Mouse (Mus musculus): ENCODE measurements around the gene Gm20695.

Gene Gm20695

DNA sequence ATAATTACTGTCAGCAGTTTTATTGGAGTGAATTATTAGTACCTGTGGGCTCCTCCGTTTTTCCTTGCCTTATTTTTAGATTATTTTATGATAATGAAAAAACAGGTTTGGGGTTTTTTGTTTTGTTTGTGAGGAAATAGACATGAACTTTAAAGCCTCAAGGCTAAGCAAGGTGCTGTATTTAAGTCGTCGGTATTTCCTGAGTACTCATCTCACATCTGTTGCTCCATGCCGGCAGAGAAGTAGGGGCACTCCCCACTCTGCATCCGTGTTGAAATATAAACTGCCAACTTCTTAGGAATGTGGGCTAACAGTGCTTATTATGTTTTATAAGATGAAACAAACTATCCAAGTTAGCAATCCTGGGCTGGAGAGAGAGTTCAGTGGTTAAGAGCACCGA, 11.6 kb downstream of the Gm20695 start:
- no peak for DNase-seq

DNA sequence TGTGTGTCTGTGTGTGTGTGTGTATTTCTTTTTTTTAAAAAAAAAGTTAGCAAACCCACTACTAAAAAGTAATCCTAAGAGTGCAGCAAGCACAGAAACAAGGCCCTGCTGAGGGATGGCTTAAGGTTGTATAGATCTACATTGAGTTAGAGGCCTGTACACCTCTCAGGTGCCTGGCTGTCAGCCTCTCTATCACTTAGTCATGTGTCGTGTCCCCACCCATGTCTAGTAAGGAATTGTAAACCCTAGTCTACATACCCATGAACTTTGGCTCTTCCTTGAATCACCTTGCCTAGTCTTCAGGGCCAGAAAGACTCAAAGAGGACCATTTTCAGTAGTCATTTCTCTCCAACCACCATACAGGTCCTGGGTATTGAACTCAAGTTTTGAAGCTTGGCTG, 12.1 kb downstream of the Gm20695 start:
- DNase-seq = no peak

DNA sequence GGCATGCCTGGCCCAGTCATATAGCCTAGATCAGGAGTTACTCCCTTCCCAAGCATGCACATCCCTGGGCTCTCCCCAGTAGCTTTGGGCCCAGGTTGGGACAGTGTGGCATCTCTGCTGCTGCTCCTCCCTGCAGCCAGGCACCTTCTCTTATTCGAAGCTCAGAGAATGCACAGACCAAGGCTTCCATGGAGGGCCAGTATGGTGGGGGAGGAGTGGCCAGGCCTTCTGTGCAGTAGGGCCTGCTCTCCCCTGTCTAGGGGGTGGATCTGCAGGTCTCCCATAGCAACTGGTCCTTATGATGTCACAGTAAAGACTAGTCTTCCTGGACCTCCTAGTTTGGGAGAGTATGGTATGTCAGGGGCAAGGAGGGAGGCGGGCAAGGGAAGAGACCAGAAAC, 23.0 kb downstream of the Gm20695 start:
- no peak for DNase-seq

DNA sequence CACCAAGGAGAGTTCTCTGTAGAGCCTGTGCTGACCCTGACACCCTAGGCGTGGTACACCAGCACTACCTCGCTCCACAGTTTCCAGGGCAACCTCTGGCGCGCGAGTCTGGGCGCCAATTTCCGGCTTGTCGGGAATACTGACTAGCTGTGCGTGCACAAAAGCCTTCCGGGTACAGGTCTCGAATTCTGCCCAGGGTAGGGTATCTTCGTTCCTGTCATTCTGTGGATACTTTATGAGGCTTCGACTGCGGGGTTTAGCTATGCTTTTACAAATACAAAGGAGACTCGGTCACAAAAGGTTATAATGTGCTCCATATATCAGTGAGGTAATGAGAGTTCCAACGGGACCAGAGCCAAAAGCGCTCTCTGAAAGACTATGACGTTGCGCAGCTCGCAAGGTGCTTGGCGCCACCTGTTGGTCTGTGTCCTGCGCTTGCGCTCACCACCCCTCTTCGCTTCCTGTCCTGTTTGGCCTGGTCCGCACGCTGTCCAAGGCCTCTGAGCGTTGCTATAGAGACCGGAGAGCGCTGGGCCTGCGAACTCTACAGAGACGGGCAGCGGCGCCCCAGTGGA, 24.2 kb downstream of the Gm20695 start, which contains the start of the genes 1700037C18Rik and Cluap1:
Gene 1700037C18Rik (minus strand): TSS at position 153 of the 575 bp plus-strand sequence.
Gene Cluap1 (plus strand): TSS at position 265 of the 575 bp plus-strand sequence.
- peak; percentile 96 for DNase-seq

DNA sequence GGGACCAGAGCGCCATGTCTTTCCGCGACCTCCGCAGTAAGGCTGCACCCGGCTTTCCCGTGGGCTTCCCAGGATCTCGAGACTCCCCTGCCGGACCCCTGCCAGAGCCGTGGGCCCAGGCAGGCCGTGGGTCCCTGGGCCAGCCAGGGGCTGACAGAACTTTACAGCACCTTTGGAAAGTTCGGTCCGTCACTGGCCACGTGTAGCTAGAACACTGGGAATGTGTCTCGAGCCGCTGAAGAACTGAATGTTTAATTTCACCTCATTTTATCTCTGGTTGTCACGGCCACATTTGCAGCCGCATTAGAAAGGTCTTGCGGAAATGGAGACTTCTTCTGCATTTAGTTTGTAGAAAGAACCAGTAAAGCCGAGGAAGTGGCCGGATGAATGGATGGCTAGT, 24.7 kb downstream of the Gm20695 start:
- DNase-seq = no peak

DNA sequence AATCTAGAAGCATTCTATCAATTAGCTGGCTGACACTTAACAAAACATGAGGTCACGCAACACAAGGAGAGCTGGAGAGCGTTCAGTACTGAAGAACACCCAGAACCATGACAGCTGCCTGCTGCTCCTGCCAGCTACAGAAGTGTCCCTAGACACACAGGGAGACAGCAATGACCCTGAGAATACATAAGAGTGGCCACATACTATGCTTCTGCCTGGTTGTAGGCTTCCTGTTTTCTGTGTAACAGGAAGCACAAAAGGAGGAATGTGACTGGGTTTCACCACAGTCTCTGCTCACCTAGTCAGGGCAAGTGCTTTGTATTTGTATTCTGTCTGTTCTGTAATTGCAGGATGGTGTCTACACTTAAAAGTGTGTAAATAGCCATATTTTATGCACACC, 36.3 kb downstream of the Gm20695 start:
- no peak for DNase-seq

DNA sequence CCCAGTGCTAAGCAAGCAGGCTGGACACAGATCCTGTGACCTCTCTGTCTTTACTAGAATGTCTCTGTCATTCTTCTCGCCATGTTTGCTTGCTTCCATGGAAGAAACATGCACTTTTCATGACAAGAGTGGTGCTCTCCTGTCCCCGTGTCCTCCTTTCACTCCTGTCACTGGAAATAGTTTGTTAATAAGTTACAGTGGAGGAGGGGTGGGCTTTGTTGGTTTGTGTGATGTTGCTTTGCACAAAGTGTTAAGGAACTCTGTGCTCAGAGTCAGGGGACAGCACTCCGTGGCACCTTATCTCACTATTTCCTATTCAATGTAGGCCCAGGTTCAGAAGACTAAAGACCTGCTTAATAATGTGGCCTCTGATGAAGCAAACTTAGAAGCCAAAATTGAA, 39.1 kb downstream of the Gm20695 start:
- DNase-seq = no peak

DNA sequence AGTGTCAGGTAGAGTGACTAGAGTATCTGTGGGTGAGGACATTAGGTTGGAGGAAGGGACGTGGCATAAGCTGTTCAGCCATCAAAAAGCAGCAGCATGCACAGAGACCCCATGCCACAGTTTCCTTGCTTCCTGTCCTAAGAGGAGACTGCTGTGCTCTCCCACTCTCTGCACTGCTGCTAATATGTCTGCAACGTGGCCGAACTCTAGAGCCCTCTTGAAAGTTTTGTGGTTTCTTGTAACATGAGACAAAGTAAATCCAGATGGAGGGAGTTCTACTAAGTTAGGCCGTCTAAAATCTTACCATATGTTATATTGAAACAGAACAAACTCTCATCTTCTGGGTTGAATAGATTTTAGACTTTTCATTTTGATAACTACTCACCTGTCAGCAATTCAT, 39.5 kb downstream of the Gm20695 start:
- peak; percentile 41 for DNase-seq

DNA sequence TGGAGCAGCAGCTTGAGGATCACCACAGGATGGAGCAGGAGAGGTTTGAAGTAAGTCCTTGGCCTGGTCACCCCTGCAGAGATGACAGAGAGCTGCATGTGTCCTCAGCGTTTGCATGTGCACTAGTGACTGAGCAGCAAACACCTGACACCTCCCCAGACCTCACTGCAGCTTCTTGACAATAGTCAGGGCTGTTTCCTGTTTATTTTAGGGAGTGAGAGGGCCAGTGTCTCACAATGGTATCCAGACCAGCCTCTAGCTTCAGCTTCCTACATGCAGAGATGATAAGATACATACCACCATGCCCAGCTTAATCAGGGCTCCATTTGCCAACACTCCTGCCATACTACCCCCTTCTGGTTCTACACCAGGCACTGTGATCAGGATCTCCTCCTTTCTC, 44.1 kb downstream of the Gm20695 start:
- DNase-seq = no peak

DNA sequence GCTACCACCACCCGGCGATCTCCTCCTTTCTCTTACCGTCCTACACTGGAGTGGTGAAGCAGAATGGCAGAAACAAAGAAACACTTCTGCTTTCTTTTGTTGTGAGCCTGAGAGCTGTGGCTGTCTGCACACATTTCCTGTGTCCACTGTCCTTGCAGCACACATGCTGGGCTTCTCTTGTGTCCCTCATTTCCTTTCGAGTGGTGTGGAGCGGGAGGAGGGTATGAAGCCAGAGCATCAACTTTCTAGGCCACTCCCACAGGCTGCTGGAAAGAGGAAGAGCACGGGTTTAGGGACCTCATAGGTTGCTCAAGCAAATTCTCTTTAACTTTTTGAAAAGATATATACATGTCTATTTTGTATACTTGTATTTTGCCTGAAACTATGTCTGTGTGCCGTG, 44.7 kb downstream of the Gm20695 start:
- DNase-seq = no peak

DNA sequence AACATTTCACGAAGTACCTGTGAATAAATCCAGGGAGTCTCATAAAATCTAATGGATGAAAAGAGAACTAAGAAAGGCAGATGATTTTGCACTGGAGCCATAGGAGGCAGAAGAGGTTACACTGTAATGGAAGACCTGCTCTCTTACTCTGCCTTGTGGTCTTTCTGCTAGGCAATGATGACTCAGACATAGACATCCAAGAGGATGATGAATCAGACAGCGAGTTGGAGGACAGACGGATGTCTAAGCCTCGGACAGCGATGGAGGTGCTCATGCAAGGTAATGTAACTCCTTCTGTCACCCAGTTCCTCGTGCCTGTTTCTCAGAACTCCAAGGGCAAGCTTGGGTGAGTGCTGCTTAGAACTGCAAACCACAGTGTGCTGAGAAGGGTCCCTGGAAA, 49.1 kb downstream of the Gm20695 start:
- DNase-seq = no peak

DNA sequence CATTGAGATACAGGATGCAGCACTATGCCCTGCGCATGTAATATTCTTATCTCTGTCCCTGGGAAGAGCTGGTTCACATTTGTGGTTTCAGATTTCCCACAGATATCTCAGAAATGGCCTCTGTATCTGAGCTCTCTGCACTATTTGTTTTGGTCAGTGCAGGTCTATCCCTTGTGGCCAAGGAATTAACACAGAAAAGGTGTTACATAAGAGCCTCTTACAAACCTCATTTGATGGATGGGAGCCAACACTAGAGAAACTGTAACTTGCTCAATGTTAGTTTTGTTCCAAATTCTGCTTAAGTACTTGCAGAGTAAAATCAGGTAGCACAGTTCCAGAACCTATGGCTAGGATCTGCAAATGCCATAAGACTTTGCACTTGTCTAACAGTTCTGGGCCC, 49.6 kb downstream of the Gm20695 start:
- DNase-seq = no peak

DNA sequence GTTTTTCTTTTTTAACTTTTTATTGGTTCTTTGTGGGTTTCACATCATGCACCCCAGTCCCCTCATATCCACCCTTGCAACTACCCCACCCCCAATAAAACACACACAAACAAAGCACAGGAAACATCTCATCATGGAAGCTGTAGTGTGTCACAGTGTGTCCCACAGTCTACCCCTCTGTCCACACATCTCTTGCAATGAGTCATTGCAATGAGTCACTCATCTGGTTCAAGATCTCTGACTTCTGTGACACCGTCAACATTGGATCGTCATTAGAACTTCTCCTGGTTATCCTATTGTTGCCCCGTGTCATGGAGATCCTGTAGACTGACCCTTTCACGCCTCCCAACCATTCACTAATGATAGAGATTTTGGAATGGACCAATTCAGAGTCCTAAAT, 50.3 kb downstream of the Gm20695 start:
- DNase-seq = no peak

DNA sequence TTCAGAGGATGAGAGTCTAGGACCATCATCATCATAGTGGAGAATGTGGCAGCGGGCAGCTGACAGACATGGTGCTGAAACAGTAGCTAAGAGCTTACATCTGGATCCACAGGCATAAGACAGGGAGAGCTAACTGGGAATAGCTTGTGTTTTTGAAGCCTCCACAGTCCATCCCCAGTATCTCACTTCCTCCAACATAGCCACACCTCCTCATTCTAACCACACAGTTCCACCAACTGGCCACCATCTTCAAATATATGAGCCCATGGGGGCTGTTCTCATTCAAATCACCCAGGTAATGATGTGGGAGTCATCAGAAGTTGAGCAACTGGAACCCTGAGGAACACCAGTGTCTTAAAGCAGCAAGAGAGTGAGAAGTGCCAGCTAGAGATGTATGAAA, 66.7 kb downstream of the Gm20695 start:
- DNase-seq = no peak

DNA sequence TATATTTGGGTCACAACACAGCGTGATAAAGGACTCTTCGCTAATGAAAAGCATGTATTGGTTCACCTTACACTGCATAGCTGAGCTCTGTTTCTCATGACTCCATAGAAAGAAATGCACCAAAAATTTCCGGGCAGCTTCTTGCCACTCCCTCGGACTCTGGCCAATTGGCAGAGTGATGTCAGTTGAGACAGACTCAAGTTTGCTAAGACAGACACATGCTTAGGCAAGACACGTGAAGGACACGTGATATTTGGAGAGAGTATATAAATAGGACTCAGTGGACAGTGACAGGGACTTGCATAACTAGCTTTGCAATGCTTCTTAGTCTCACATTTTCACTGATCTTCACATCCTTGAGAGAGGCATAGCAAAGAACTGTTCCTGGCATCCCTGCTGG, 71.9 kb downstream of the Gm20695 start:
- DNase-seq = no peak

DNA sequence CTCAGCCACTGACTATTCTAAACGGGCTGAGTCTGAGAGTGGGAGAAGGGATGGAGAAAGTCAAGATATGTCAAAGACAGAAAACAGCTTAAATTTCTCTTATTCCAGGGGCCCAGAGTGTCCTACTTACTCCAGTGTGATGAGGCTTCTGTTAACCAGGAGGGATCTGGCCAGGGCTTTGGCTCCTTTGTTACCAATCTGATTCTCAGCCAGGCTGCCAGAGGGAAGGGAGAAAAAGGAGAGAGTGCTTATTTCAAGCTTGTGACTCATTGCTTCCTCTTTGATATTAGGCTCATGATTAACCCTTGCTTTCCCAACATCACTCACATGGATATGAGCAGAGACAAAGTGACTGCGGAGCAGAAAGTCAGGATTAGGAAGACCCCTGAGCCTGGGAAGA, 74.8 kb downstream of the Gm20695 start:
- no peak for DNase-seq

DNA sequence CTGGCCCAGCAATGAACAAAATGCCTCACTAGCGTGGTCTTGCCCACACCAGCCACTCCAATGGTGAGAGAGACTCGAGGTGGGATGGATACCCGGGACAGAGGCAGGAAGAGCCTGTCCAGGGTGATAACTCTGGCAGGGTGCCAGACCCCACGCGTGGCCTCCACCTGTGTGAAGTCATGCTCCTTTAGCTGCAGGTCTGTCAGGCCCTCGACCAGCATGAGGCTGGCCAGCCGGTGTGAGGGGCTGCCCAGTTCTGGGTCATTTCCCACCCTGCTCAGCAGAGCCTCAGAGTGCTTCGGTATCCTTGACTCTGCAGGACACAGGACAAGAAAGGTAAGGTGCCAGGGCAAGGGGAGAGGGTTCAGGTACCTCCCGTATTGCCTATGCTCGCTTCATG, 80.5 kb downstream of the Gm20695 start:
- DNase-seq = no peak

DNA sequence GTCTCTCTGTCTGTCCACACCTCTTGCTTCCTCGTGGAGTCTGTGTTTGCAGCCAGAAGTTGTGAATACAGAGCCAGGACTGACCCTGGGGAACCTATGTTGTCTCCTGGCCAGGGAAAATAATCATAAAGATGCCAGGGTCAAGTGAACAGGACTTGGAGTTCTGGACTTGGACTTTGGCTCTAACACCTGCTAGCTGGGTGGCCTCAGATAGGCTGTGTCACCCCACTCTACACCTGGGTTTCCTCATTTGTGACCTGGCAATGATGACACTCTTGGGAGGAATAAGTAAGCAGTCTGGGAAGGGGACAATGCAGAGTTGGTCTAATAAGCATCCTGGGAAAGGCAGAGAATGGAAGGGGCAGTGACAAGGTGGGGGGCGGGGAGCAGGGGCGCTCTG, 81.1 kb downstream of the Gm20695 start:
- no peak for DNase-seq
